Mouse (Mus musculus) neutrophil, adult 5-6 weeks (primary cell): ENCODE results near the gene Tfb2m. TPM values are rescaled to one million over a fixed set of nuclear protein-coding genes. Genes with fewer than 3 reads are reported as not detected.

Experiments used
- ATAC-seq: fragments of 151-379, 151-347 bp; 2 replicates; pipeline ENCODE4 v1.8.0; 2017; ENCODE audit warnings: mild to moderate bottlenecking, moderate TSS enrichment; ENCODE audit not compliant: insufficient number of reproducible peaks, poor library complexity, low FRiP score, severe bottlenecking; ENCODE audit errors: extremely low read depth
- total RNA-seq: library from RNA; stranded (forward); fragments of 200-1000 nt; gene quantifications from 2 replicates; pipeline ENCODE4 v1.2.3, GENCODE M21; 2017

Tfb2m gene
- total RNA-seq, 1 experiment from 2014 or later, result 26.4 TPM

DNA sequence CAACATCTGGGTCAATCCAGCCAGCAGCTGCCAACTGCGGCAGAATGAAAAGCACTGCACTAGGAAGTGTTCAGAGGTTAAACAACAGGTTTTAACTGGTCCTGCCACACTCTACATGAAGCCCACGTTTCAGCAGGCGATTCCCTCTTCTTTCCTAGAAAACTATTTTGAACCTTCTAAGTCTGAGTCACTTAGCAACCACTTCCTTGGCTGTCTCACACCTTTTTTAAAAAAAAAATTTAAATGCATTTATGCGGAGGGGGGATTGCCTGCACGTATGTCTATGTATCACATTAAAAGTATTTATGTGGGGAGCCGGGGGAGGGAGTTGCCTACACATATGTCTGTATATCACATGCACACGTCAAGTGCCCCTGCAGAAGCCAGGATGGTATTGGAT, 34.2 kb downstream of the Tfb2m start:
- ATAC-seq, result no peak

DNA sequence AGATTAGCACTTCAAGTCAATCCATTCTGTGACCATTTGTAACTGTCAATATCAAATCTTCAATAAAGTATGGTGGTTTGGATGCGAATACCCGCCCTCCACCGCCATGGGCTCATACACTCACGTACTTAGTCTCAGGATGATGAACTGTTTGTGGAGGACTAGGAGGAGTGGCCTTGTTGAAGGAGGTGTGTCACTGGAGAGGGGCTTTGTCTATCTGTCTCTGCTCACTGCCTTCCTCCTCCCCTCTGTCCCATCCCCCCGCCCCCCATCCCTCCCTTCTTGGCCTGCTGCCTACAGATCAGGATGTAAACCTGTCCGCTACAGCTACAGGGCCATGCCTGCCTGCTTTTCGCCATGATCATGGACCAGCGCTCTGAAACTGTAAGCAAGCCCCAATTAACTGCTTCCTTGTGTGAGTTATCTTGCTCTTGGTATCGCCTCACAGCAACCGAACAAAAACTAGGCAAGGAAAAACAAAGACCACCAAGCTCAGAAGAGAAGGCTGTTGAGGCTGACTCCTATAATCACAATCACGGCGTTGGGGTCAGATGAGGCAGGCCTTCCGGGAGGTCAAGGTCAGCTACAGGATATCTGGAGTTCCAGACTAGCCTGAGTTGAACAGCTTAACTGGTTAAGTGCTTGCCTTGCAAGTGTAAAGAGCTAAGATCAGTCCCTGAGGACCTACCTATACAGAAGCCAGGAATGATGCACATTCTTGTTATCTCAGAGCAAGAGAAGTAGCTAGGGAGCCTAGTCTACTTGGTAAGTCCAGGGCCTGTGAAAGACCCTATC, 35.3 kb downstream of the Tfb2m start:
- no peak for ATAC-seq

DNA sequence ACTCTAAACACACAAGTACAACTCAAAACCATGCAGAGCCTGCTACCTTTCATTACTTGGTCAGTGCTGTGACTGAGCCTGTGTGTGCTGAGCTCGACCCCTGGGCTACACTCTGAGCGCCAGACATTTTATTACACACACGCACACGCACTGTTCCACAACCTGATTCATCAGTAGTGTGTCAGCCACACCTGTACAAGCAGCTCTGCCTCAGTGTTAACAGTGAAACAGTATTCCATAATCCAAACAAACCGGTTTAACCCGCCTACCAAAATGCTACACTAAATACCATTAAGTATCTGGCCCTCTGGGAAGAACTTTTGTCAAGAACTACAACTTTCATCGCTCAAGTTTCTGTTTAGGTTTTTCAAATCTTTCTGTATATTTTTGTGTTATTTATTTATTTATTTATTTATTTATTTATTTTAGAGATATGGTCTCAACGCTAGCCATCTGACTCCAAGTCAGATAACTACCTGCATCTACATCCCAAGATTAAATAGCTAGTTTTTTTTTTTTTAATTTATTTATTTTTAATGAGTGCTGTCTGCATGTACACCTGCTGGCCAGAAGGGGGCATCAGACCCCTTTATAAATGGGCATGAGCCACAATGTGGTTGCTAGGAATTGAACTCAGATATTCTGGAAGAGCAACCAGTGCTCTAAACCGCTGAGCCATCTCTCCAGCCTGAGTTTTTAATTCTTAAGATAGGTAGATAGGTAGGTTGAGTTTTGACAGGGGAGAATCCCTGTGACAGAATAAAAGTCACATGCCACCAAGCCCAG, 39.3 kb downstream of the Tfb2m start:
- ATAC-seq, result peak; percentile 68

DNA sequence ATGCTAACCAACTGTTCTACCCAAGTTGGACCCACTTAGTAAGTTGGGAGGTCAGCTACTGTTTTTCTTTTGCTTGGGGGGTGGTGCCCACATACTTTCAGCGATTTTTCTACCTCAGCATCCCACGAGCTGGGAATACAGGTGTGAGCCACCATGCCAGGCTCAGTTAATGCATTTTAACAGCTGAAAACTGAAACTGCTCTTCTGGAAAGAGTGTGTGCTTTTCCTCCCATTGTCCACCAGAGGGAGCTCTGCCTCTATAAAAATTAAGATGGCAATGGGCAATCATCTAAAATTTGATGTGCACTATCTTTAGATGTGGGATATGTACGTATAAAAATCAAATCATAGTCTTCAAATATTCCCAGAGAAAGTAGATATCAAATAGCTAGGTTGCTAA, 43.5 kb downstream of the Tfb2m start:
- peak; percentile 55; the same call in 1 of the 2 replicates for ATAC-seq

DNA sequence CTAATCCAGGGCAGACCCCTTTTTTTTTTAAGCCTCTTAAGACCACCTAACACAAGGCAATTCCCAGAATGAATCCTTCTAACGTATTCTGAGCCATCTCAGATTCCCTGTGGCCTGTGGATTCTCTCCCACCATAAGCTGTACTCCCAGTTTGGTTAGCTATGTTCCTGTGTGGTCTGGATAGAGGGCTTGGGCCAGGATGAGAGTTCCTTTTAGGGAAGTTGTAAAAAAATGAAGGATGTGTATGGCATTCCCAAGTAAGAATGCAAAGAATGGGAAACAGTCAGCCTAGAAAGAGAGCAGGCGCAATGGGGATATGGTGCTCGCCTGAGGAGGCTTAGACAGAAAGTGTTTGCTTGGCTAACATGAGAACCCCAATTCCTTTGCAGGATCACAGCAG, 46.8 kb downstream of the Tfb2m start:
- ATAC-seq, result no peak

DNA sequence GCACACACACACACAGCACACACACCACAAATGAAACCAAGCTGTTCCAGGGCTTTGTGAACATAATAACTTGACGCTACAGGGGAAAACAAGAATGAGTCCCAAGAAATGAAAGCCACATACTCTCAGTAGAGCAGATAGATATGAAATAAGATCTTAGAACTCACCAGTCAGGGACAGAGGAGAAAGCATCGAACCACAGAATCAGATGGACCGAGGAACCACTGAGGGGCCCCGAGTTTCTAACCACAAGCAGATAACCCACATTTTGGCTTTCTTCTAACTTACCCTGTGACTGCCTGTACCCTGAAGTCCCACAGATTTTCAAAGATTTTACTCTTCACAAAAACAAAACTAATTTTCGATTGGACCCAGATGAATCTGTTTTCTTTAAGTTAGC, 53.2 kb downstream of the Tfb2m start:
- ATAC-seq, result no peak

DNA sequence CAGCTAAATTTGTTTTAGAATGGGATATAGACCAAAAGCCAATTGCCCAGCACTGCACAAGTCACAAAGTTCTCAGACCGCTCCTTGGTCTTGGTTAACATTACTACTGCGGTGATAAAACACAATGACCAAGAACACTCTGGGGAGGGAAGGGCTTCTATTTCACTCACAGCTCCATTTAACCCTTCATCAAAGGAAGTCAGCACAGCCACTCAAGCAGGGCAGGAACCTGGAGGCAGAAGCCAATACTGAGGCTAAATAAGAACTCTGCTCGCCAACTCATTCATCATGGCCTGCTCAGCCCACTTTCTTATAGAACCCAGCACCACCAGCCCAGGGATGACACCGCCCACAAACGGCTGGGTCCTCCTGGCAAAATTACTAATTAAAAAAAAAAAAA, 57.5 kb downstream of the Tfb2m start:
- ATAC-seq, result no peak

DNA sequence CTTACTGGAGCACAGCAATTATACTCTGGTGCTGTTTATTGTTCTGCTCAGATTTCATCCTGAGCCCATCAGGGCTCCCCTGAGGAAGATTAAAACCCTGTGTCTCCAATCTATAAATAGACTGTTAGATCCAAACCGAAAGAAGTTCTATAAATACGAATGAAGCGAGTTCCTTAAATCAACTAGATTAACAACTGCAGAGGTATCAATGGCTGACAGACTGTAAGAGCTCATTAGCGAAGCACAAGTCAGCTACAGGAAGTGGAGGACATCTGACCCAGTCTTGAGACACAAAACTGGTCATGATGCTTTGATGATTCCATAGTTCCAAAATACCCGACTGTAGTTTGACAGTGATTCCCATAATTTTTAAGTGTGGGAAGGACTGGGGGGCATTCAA, 58.1 kb downstream of the Tfb2m start:
- no peak for ATAC-seq

DNA sequence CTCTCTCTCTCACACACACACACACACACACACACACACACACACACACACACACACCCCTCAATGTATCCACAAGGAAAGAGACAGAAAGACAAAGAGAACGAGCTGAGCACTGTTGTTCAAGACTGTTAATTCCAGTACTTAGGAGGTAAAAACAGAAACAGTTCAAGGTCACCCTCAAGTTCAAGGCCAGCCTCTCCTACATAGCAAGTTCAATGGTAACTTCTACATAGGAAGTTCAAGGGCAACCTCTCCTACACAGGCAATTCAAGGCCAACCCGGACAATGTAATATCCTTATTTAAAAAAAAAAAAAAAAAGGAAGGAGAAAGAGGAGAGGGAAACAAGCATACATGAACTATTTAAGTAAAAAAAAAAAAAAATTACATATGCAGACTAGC, 58.8 kb downstream of the Tfb2m start:
- ATAC-seq, result no peak

DNA sequence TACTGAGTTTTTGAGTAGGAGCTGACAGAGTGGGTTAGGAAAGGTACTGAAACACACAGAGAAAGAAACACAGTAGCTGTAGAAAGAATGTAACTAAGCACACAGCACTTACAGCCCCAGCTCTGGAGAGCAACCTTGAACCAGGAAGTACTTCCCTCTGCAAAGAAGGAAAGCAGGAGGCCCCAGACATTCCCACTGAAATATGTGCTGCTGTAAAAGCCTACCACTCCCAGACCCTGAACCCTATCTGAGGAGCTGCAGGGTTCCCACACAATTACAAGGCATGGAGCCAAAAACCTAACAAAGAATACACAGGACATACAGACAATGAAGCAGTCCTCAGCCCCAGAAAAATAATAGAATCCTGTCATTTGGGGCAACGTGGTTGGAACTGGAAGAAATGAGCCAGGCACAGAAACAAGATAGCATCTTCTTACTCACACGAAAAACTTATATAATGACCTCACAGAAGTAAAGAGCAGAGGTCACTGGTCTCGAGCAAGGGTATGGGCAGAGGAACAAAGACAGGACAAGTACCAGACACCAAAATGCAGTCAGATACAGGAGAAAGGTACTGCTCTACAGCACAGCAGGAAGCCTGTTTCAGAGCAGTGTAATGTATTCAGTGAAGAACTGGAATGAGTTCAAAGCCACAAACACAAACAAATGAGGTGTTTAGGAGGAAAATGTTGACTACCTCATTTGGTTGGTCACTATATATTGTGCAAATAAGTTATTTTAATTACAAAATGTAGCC, 60.1 kb downstream of the Tfb2m start:
- ATAC-seq, result no peak

DNA sequence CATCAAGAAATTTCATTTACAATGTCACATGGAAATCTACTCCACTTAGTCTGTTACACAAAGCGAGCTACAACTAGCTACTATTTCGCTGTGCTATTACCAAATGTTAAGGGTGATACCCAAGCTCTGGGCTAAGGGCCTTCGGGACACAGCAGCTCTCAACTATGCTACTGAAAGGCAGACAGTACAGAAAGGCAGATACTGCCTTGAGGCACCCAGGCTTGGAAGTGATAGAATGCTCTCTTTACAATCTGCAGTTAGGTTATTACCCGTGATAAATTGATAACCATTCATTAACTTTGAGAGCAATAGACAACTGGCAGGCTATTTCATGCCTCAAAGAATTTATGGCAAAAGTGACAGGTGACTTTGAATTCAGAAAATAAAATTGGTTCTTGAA, 65.2 kb downstream of the Tfb2m start:
- no peak for ATAC-seq

Other genes with a start within 250 kb of the Tfb2m start
- 24.8 and 25.5 TPM in 2 replicates for gene Smyd3, start 28.2 kb downstream of the Tfb2m start, total RNA-seq
- 39.8 and 49.5 TPM in 2 replicates for gene Cnst, start 103 bp upstream of the Tfb2m start, total RNA-seq
- gene Sccpdh, start 121.9 kb upstream of the Tfb2m start, total RNA-seq, result 2.3 and 9.4 TPM in 2 replicates
- gene Kif28, start 199.0 kb upstream of the Tfb2m start, total RNA-seq, result not detected in 2 replicates